Mouse (Mus musculus): ENCODE measurements at regions not wholly inside any gene's neighbourhood (a gene's known extent, or its start where the extent isn't known, plus 50 kb on each side); places are given as distances from the start of the nearest gene placed in this dataset.

DNA sequence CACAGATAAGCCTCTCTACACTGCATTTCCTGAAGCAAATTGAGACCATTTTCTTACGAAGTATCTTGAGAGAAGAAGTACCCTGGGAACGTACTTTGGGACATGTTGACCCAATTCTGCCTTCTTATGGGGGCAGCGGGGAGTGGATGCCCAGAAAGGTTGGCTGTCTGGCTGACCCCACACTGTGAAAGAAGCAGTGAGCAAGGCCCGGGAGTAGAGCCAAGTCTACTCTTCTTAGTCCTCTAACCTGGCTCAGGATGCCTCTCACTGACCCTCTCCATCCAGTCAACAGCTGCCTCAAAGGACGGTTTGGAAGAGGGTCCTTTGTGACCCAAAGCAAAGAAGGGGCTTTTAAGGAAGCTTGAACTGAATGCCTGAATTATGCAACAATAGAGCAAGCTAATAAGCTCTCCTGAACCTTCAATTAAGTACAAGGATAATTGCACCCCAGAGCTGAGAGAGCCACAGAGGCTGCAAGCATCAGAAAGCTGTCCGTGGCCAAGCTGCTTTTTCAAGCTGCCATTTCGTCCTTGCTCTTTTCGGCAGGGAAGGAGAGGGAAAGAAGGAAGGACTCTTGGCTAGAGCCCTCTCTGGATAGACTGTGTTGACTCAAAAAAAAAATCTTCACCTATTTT is 70.3 kb downstream of the Pctp start:
- no peak for DNase-seq

DNA sequence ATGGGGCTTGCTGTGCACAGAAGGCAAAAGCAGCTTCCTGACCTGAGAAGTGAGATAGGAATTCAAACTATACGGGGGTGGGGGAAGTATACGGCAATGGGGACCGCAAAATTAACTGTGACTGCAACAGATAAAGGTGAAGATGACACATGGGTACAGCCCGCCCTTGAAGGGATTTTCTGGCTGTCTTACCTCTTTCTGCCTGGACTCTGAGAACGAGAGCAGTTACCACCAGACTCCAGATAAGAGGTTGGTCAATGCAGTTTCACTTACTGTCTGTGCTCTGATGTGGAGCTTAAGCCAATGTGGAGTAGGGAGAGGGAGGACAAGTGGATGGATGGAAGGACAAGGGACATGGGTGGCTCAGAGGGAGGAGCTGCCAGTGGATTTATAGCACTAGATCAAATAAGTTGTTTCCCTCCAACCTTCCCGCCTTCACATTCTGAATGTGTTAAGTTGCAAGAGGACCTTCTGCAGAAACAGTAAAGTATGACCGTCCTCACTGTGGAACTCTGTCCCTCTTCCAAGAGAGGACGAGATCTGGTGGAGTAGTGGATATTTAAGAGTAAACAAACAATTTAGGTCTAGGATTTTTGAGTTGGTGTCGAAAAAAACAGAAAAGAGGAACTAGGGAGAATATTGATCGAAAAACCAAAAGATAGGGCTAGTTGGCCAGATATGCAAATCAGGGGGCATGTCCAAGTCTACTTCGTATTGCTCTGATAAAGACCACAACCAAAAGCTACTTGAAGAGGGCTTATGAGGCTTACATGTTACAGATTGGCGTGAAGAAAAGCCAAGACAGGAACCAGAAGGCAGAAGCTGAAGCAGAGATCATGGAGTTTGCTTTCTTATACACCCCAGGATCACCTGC is 73.3 kb downstream of the Pctp start:
- no peak for DNase-seq

DNA sequence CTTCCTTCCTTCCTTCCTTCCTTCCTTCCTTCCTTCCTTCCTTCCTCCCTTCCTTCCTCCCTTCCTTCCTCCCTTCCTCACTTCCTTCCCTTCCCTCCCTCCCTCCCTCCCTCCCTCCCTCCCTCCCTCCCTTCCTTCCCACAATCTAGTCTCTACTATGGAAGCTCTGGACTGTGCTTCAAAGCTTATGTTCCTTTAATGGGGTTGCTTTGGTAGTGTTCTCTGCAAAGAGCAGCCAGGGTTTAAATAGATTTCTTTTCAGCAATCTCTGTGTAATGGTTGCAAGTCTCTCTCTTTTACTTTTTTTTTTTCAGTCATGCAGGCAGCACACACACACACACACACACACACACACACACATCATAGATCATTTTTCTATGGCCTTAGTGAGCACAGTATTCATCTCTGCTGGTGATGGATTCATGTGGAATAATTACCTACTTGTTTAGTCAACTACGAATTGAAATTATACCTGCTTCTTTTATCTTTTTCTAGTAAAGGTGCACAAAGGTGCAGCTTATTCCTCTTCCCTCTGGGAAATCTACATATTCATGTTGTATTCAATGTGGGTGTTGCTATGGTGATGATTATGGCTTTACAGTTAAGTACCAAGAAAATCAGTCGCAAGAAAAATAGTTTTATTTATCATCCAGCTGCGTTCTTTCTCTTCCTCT is 75.1 kb downstream of the Pctp start:
- DNase-seq: no peak

DNA sequence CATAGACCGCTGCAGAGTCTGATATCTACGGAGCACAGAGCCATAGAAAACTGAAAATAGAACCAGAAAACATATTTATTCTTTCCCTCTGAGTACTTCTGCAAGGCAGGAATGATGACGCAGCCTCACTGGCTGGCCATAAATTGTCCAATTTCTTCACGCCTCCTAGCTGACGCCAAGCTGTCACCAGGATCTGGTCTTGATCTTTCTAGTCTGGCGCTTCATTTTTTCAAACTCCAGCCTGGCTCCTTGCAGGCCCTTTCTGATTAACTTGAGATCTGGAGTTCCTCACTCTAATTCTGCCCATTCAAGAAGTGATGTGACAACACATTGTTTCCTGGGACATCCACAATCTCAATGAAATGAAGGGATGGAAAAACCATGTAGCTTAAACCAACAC is 80.1 kb downstream of the Pctp start:
- DNase-seq: no peak

DNA sequence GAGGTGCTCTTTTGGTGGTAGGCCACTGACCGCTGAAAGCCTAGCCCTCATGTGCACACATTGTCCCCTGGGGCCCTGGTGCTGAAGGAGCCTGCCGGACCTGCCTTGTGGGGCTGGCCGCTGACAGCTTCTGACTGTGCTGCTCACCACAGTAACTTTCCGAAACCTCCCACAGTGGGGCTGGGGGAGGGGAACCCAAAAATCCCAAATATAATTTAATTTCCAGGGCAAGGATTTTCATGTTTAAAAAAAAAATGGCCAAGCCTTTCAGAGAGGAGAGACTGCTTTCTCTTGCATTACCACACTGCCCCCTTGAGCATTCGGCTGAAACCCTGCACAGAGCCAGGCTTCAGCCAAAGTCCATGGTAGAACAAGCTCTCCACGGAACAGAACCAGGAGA is 81.5 kb downstream of the Pctp start:
- peak in 1 of 2 experiments; percentile 9 for DNase-seq

DNA sequence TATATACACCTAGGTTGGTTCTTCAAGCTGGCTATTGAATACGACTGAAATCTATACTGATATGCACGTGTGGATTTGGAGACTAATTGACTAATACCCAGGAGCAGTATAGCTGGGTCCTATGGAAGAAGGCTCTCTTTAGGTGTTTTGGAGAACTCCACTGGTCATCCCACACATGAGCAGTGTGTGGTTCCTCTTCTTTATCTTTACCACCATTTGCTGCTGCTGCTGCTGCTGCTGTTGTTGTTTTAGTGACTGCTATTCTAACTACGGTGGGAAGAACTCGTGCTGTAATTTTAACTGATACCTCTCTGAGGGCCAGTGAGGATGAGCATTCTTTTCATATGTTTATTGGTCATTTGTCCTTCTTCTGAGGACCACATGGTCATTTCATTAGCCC is 86.9 kb downstream of the Pctp start:
- DNase-seq: no peak

DNA sequence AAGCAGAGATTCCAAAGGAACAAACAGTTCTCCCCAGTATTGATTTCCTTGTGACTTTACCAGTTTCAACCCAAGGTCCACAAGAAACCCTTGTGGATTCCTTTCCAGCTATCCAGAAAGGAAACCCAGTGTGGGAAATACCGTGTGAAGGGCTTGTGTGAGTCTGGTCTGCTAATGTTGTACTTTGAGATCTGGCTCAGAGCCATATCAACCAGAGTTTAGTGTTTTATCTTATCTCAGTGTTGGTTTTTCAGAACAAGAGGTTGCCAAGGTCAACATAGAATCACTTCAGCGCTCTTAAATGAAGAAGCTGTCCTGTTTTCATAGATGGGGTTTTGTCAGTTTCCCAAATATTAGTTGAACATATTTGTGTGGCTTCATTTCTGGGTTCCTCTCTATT is 88.1 kb downstream of the Pctp start:
- no peak for DNase-seq

DNA sequence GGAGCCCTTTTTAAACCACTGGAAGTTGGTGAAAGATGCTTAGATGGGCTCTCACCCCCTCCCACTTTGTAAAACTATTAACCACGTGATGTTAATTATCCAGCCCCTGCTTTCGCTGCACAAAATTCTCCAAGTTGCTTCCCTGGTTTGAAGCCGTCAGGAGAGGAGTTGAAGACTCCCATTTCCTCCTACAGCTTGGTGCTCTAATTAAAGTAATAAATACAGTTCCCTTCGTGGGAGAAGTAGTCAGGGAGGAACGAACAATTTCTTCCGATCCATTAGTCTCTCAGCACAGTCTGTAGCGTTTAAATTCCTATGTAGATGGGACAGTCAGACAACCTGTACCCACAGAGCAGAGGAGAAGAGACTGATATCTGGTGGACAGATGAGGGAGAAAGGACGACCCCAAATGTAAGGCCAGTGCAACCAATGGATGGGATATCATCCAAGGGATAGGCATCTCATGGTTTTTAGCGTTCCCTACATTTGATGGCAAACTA is 101.4 kb downstream of the Pctp start:
- no peak for DNase-seq

DNA sequence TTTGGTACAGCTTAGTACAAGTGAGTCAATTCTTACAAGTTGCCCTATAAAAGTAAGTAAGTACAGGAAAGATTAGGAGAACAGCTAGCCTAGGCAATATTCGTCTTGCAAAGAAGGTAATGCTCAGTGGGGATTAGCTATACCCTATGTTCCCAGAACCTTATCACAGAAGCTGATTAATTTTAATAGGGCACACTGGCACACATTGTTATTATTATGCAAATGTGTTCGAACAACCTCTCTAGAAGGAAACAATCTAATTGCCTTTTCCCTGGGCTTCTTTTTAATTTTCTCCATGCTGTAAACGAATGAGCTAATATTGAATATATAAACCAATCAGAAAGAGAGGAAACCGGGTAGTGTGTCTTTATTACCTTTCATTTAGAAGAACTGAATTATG is 104.2 kb downstream of the Pctp start:
- no peak for DNase-seq

DNA sequence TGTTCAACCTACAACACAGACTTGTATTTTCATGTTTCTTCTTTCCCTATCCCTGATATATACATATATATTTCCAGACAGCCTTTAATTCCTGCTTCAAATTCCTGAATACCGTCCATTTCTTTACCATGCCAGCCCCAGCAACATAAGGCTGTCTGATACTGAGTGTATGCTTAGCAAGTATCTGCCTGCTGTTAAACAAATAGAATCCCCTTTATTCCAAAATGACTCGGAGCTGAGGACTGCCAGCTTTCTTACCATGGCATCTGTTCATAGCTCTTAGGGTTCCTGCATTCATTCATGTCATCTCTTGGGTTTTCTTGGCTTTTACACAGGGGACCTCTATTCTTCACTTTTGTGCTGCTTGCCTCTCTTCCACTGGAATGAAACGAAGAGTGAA is 105.8 kb downstream of the Pctp start:
- no peak for DNase-seq

DNA sequence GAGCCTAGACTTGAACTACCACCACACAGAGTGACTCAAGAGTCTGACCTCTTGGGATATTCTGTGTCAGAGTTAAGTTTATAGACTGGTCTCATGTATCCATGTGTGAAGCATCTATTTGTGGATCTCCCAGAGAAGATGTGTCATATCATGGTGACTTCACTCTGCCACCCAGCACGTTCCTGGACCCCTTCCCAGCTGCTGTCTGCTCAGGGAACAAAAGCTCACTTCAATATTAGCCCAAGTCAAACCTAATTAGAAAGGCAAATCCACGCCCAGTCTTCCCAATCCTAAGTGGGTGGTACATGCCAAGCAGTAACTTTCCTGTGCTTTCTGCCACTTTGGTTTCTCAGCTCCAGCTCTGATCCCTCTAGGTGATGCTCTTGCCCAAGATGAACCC is 94.1 kb upstream of the Ankfn1 start:
- DNase-seq: no peak

DNA sequence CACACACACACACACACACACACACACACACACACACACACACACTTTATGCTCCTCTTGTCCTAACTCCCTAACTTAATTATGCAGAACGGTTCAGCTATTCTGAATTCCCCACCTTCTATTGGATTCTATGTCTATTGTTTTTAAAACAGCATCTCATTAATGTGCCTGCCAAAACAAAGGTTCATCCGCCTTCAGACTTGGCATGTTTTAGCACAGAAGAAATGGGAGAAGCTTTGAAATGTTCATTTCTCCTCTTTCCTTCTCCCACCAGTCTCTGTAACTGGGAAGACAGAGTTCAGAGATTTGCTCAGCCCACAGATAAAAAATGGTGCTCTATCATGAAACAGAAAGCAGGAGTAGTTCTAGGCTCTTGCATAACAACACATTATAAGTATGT is 90.1 kb upstream of the Ankfn1 start:
- no peak for DNase-seq

DNA sequence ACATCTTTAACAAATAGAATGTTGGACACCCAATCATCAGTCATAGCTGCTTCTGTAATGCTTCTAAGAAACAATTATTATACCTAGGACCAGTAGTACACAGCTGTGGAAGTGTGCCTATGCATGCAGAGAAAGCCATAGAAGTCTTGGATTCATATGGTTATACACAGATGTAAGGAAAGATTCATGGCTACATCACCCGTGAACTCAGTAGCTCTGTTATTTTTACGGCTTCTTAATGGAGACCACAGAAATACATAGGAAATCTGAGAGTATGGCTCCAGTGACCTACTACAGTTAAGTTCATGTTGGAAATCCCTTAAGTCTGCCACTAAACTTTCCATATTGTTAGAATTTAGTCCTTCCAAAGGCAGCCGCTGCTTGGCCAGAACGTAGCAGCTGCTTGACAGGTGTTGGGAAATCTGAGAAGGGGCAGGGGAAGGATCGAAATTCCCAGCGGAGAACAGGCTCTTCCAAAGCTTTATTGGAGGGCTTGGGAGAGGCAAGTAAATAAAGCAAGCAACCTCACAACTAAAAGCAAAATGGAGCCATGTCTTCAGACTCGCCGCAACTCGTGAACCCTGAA is 78.8 kb upstream of the Ankfn1 start:
- DNase-seq: no peak

DNA sequence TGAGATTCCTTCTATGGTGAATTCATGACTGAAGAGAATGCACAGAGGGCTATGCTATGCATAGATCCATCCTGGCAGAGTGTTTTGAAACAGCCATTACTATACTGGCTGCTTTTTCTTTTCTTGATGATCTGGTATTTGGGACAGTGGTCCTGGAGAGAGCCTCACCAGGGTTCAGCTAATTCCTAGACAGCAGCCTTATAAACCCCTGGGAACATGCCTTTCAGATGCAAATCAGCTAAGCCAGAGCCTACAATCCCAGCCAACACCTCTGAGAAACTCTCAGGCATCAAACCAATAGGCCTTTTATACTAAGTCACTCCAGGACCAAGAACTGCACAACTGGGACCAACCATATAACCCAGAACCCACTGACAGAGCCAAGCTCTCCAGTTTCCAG is 64.4 kb upstream of the Ankfn1 start:
- DNase-seq: no peak

DNA sequence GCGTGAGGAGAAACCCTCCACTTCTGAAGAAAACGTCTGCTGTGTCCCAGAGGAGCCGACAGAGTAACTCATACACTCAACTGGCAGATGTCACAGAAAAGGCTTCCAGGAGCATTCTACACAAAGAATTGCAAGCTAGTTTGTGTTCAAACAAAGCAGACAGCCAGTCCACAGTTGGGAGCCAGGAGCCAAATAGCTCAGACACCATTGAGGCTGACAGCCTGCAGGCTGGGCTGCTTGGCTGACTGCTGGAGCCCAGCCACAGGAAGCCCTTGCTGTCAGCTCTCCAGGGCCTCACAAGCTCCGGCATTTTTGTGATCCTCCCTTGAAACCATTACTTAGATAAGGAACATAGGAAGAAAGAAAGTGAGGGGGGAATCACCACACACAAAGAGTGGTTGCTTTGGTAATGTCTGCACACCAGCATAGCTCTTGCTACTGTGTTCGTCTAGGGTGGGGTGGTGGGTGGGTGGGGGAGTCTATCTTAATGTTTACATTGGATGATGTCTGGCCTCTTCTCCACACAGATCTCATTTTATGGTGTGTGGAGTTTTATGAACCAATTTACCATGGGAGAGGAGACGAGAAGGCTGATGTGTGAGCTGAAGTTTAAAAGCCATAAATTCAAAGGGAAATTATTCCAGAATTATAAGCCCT is 62.3 kb upstream of the Ankfn1 start:
- DNase-seq: no peak

DNA sequence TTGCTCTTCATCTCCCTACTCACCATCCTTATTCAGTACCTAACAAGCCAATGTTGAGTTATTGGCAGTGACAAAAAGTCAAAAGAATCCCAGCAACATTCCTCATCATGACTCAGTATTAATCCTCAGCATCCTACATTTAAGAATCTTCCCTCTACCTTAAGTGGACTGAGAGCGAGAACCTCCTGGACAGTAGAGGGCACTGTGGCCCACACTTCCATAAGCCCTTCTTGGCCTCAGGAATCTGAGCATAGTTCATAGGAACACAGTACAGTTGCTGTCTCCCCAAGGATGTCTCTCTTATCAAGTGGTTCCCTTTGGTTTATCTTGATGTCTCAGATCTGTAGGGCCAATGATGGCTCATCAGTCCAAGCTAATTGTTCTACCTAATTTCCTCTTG is 60.5 kb upstream of the Ankfn1 start:
- DNase-seq: no peak

DNA sequence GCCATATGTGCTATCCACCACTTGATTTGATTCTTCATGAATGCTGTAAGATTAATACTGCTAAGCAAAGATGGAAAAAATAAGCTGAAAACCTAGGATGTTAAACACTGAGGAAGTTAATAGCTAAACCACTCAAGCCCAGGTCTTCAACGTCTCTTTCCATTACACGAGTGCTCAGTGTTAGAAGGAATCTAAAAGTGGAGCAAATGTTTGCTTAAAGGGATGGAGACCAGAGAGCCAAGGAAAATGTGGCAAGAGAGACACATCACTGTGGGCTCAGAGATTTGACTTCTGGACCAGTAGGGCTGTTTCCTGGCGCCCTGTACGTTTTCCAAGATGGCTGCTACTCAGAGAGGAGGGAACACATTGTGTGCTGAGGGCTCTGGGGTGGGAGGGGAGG is 59.4 kb upstream of the Ankfn1 start:
- no peak for DNase-seq

DNA sequence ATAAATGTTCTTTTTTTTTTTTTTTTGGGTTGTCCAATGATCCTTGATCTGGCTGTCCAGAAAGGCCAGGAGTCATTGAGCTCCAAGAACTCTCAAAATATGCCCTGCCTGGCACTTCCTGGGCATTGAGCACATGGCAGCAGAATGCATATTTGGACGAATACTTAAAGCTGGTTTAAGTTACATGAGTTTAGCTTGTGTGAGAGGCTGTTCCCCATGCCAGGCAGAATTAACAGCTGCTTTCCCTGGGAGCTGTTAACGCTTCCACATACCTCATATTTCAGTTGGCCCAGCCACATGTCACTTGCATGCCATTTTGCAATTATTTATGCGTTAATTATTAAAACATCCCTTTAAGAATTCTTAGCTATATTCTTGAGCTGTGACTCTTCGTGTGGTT is 56.6 kb upstream of the Ankfn1 start:
- no peak for DNase-seq

DNA sequence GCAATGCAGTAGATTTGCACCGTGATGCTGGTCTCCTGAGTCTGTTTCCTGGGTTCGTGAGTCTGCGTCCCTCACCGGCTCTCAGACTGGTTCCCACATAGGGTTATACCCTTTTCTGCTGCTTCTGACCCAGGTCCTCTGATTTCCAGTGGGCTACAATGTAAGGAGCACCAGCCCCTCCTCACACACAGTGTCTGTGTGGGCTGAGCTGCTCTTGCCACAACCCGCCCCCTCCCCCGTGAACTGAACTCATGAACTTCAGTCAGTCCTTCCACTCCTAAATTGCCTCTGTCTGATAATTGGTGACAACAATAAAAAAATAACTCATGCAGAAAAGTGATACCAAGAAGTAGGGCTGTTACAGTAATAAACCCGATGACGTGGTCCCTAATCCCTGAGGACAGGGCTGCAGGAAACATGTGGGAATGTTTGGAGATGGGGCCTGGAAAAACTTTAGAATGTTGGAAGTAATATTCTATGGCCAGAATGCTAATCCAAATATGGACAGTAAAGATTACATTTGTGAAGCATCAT is 54.2 kb upstream of the Ankfn1 start:
- DNase-seq: no peak
